Mouse (Mus musculus) kidney, adult 9 months (tissue): Measurements from ENCODE around the gene Myh14.
A peak's percentile ranks its signal among the peaks of the same experiment; 100 is the strongest.

ENCODE experiments used
- DNase-seq: peaks from one replicate; pipeline ENCODE4 v3.0.0; 2022

Gene Myh14

GRCm38 (mm10) chr7:44669103-44669502 lies 1.5 kb downstream of the Myh14 start:
- peak; percentile 71 for DNase-seq

- peak; percentile 65 for DNase-seq
These were observed 2.5 kb downstream of the Myh14 start for GRCm38 (mm10) chr7:44667996-44668738.

GRCm38 (mm10) chr7:44666462-44666861 lies 4.2 kb downstream of the Myh14 start:
- DNase-seq: no peak

- DNase-seq: no peak
These were observed 5.9 kb downstream of the Myh14 start for GRCm38 (mm10) chr7:44664731-44665130.

- no peak for DNase-seq
These were observed 7.1 kb downstream of the Myh14 start for GRCm38 (mm10) chr7:44663546-44663945.

- DNase-seq: no peak
These were observed 8.1 kb downstream of the Myh14 start for GRCm38 (mm10) chr7:44662569-44662968.

GRCm38 (mm10) chr7:44662168-44662567 lies 8.5 kb downstream of the Myh14 start:
- peak; percentile 73 for DNase-seq

- DNase-seq: no peak
These were observed 9.4 kb downstream of the Myh14 start for GRCm38 (mm10) chr7:44661219-44661618.

GRCm38 (mm10) chr7:44655504-44655903 lies 15.1 kb downstream of the Myh14 start:
- DNase-seq: peak; percentile 68

- no peak for DNase-seq
These were observed 16.9 kb downstream of the Myh14 start for GRCm38 (mm10) chr7:44653773-44654172.

- no peak for DNase-seq
These were observed 19.2 kb downstream of the Myh14 start for GRCm38 (mm10) chr7:44651416-44651815.

GRCm38 (mm10) chr7:44649990-44650389 lies 20.7 kb downstream of the Myh14 start:
- DNase-seq: peak; percentile 38

GRCm38 (mm10) chr7:44649094-44649610 lies 21.5 kb downstream of the Myh14 start:
- DNase-seq: no peak

GRCm38 (mm10) chr7:44647729-44648128 lies 22.9 kb downstream of the Myh14 start:
- no peak for DNase-seq

- DNase-seq: peak; percentile 74
These were observed 23.5 kb downstream of the Myh14 start for GRCm38 (mm10) chr7:44647042-44647724.

GRCm38 (mm10) chr7:44645951-44646350 lies 24.7 kb downstream of the Myh14 start:
- peak; percentile 64 for DNase-seq

GRCm38 (mm10) chr7:44645256-44645655 lies 25.4 kb downstream of the Myh14 start:
- DNase-seq: no peak

- DNase-seq: no peak
These were observed 28.8 kb downstream of the Myh14 start for GRCm38 (mm10) chr7:44641887-44642286.

GRCm38 (mm10) chr7:44640843-44641605 lies 29.6 kb downstream of the Myh14 start:
- no peak for DNase-seq

- no peak for DNase-seq
These were observed 32.0 kb downstream of the Myh14 start for GRCm38 (mm10) chr7:44638663-44639062.

- no peak for DNase-seq
These were observed 34.0 kb downstream of the Myh14 start for GRCm38 (mm10) chr7:44636684-44637083.

- no peak for DNase-seq
These were observed 37.2 kb downstream of the Myh14 start for GRCm38 (mm10) chr7:44633407-44633806.

- DNase-seq: no peak
These were observed 38.0 kb downstream of the Myh14 start for GRCm38 (mm10) chr7:44632676-44633075.
